Mouse (Mus musculus) T-helper 1 cell (primary cell): ENCODE measurements around the gene Dynlt1f.
"Not testable (repeated sequence)": the region's sequence is repeated elsewhere in the genome, so short reads cannot be mapped to it uniquely, and the experiment has no call there.

Experiments used
- in situ Hi-C: fragments of 300-600 bp; cut with MboI, MseI; formaldehyde crosslinking; loops from one replicate; pipeline ENCODE4 v1.15.1; 2025; ENCODE audit warnings: high pct_unique_total_duplicates

The Dynlt1f gene

DNA sequence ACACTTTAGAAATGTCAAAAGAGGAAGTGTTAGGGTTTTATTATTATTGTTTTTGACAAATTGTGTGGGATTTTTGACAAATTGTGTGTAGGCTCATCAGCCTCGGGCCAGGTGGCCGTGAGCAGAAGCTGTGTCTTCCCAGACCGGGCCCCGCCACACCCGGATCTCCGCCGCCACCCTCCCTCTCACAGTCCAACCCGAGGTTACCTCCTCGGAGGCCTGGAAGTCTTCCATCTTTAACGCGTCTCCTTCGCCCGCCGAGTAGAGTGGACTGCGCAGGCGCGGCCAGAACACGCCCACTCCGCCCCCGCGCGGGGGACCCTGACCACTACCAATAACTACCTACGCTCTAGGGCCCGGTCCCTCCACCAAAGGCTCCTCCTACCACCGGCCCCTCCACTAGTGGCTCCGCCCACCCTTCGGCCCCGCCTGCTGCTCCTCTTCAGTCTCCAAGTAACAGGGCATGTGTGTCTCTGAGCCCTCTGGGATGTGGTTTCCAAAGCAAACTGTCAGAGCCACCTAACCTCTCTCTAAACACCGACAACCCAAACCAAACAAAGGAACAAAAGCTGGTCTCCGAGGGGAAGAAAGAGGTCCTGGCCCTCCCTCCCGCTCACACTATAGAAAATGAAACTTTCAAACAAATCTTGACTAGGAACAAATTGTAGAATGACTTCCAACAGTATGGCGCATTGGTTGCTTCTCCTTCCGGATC, at the start of gene Dynlt1f:
TSS of gene Dynlt1f (minus strand) at position 334 of the 715 bp plus-strand sequence.
- in situ Hi-C loops = loop anchor here (5.0 kb wide), 2 partner anchors 163 to 338 kb away; partner anchors contain the start of gene Dynlt1a

DNA sequence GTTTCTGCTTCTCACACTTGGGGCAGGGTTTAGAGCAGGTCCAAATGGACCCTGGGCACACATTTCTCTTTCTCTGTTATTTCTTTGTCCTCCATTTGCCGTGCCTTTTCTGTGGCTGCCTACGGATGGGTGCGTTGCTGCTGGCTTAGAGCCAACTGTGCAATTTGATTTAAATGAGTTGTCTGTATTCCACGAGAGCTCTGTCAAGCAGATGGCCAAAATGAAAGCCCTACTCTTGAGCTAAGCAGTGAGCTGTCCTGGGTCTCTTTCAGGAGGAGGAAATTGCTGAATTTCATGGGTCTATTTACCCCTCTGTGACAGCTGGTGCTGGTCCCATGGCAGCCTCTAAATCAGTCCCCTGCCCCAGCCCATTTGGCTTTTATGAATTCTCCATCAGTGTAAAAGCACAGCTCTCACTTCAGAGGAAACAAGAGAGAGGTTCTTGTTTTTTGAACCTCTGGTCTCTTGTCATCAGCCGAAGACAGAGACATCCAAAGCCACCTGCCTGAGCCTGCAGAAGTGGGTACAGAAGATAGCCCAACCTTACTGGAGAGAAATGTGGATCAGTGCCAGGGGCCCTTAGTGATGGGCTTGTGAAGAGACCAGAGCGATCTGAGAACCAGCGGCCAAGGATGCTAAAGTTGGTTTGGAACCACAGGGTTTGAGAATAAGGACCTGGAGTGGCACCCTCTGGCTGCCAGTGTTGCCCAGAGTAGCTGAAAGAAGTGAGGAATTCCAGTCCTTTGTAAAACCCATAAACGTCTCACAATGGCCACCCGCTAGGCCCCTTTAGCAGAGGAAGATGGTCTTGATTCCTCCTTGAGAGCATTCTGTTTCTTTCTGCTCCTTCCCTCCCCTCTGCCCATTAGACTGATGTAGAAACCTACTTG, 47.9 kb upstream of the Dynlt1f start:
- in situ Hi-C loops = not testable (repeated sequence)

DNA sequence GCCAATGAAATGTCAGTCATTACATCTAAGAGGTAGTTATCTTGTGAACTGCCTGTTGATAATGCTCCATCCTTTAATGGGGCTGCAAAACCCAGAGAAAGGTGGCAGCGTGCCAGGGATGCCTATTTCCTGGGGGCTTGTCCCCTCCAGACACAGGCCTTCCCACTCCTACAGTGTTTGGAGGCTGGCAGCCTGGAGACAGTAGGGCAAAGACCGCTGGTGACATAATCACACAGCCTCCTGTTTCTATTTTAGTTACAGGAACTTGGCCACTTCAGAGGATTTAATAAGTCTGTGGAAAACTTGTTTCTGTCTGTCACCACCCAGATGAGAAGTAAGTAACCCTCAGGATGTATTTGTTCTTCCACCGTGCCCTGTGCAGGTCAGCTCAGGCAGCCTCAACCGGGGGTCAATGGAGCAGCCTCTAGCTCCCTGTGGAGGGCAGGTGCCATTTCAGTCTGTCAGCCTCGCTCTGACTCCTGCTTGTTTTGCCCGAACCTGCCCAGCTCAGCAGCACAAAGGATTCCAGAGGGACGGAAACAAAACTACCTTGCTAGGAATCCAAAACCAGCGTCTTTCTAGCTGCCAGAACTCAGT, 47.0 kb upstream of the Dynlt1f start:
- in situ Hi-C loops = not testable (repeated sequence)

DNA sequence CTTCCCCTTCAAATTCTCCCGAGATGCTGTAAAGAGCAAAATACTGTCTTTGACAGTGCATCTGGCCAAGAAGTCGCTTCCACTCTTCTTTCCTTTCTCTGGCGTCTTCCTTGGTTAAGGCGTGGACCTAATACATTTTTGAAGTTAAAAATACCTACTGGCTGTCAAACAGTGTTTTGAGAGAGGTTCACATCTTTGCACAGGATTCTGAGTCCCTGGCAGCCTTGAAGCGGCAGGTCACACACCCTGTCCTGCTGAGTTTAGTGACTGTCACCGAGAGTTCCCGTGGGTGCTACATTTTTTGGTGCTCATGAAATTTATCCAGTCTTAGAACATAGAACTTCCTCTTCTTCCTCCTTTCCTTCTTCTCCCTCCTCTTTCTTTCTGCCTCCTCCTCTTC, 44.4 kb upstream of the Dynlt1f start:
- in situ Hi-C loops = not testable (repeated sequence)

DNA sequence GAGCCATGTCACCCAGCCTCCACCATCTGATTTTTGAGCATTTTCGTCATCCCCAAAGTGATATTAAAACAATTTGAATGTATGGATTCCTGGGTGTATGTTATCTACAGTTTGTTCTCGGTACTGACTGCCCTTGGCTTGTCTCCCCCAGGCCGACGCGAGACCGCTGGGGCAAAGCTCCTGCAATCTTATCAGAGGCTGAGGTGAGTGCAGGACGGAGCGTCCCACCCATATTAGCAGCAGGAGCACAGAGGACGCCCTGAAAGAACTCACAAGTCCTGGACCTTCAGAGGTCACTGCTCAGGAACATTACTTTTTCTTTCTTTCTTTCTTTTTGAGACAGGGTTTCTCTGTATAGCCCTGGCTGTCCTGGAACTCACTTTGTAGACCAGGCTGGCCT, 43.8 kb upstream of the Dynlt1f start:
- in situ Hi-C loops = not testable (repeated sequence)

DNA sequence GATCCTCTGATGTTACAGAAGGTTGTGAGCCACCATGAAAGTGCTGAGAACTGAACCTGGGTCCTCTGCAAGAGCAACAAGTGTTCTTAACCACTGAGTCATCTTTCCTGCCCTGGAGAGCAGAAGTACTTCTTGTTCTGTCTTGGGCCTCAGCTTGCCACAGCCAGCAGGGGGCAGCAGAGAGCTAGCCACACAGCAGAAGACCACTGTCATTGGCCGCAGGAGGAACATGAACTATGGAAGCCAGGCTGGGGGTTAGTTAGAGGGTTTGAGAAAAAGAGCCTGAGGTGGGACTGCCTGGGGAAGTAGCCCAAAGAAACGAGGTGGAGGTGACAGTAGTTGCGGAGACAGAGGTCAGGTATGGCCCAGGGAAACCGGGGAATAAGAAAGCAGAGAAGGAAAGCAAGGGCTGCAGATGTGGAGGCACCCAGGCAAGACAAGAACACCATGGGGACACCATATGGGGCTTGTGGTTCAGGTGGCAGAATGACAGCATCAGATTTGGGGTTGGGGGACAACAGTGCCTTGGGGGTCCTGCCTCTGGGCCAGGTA, 41.6 kb upstream of the Dynlt1f start:
- in situ Hi-C loops = not testable (repeated sequence)

DNA sequence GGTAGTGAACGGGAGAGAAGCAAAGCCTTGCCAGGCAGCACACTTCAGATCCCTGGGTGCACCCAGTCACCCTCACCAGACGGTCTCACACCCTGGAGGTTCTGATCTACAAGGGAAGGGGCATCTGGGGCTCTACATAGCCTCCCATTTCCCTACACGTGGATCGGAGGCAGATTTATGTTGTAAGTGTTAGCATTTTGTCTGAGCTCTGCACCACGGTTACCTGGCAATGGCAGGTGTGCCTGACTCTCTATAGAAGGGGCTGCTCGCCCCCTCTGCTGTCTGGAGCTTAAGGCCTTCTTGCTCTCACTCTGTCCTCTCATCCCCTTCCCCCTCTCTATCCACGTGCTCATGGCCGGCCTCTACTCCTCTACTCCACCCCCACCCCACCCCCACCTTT, 40.8 kb upstream of the Dynlt1f start:
- in situ Hi-C loops = not testable (repeated sequence)

DNA sequence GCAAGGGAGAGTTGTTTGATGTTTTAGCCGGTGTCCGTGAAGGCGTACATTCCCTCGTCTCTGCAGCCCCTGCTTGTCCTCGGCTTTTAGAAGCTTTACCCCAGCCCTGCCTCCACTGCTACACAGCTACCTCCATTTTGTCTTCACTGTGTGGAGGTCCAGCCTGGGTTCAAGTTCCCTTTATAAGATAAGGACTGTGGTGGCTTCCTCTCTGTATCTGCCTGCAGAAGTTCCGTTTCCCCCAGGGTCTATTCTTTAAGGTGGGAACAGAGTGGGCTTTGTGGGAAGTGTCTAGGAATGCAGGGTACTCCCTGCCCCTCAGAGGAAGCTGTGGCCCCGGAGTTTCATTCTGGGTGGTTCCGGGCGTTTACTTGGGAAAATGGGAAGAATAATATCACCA, 40.0 kb upstream of the Dynlt1f start:
- in situ Hi-C loops = not testable (repeated sequence)

DNA sequence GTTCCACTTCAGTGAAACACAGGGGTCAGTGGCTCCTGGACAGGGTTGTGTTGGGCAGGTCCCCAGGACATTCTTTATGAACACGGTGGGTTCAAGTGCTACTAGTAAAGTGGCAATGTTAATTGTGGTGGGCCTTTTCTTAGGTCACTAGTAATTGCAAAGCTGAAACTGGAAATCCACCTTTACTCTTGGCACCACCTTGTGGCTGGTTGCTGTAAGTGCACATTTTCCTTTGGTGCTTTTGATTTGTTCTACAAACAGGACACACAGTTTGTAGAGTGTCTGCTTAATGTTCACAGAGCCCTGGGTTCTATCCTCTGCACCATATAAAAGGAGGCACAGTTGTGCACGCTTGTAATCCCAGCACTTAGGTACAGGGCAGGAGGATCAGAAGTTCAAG, 35.9 kb upstream of the Dynlt1f start:
- in situ Hi-C loops = not testable (repeated sequence)

DNA sequence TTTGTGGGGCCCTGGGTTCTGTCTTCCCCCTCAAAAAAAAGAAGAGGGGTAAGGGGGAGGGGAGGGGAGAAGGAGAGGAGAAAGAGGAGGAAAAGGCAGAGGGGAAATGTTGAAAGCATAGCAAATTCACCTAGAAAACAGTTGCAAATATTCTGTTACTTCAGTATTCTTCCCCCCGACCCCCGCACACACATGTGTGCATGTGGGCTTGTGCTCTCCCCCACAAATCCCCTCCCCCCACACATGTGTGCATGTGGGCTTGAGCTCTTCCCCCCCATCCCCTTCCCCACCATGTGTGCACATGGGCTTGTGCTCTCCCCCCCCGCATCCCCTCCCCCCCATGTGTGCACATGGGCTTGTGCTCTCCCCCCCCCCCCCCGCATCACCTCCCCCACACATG, 33.6 kb upstream of the Dynlt1f start:
- in situ Hi-C loops = not testable (repeated sequence)

DNA sequence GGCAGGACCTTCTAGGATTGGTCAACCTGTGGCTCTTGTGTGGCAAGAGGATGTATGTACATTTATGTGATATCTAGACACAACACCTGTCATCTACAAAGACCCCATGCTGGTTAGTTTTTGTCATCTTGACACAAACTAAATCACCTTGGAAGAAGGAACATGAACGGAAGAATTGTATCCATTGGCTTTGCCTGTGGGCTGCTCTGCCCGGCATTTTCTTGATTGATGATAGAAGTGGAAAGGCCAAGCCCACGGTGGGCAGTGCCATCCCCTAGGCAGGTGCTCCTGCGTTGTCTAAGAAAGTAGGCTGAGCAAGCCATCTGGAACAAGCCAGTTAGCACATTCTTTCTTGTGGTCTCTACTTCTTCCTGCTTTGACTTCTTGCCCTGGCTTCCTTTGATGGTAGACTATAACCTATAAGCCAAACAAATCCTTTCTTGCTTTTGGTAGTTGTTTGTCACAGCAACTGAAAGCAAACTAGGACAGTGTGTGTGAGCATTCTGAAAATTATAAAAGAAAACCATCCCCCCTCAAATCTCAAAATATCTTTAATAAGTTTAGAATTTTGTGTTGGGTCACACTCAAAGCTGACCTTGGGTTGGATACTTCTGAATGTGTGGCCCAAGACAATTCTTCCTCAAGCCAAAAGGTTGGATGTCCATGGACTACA, 30.7 kb upstream of the Dynlt1f start:
- in situ Hi-C loops = not testable (repeated sequence)

DNA sequence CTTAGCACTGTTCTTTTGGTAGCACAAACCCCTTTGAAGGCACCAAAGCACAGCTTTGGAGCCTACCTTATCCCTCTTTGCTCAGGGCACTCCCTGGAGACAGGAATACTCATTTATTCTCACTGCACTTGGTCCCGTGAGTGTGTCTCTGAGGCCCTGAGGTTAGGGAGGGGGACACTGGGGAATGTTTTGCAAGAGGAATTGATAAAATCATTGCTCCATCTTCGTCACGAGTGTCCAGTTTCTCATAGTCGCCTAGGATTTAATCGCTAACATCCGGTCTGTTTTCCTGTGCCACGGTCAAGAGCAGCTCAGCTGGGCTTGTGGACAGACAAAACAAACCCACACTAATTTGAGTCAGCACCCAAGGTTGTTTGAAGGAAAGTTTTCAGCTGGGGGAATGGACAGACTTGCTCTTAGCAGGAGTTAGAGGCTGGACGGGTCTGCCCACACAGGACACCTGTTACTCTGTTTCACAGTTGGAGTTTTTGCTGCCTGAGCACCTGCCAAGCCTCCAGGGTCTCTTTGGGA, 29.7 kb upstream of the Dynlt1f start:
- in situ Hi-C loops = not testable (repeated sequence)

DNA sequence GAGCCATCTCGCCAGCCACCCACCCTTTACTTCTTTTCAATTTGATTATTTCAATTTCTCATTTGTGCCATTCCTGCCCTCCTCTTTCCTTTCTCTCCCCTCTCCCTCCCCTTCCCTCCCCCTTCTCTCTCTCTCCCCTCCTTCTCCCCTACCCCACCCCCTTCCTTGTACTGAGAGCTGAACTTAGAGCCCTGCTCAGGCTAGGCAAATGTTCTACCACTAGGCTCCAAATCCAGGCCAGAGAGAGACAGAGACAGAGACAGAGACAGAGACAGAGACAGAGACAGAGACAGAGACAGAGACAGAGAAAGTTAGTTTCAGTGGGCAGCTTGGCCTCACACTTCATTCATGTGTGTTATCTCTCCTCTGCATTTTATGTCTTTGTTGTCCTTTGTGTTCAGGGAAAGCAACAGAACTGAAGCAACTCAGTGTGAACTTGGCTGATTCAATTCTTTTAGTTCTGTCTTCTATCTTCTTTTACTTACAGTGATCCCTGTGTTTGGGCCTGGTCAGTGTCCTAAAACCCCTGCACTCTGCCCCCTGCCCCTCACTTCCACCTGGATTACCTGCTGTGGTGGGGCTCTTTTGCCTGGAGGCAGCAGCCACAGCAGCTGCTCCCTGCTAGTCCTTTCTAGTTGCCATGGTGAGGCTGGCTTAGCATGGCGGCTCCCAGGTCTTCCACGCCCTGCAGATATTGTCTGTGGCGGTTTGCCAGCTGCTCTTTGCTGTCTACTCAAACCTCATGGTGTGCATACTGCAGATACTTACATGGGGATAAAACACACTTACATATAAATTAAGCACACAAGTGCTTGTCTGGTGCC, 29.0 kb upstream of the Dynlt1f start:
- in situ Hi-C loops = loop anchor here (5.0 kb wide), 2 partner anchors 117 to 282 kb away; no protein-coding TSS in a partner anchor

DNA sequence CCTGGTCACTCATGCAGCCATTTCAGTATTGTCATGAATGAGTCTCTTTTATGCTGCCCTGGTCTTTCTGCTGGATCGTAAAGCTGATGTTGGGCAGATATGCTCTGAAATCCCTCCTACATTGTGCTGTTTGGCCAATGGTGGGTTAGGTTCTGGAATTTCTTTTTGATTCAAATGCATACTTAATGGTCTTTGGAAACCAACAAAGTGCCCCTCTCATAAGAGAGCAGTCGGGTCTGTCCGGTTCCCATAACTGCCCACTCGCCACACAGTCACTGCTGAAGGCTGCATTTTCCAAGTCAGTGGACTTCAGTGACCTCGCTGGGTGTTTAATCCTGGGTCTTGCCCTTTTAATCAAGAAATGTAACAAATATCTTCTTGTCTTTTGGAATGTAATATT, 28.0 kb upstream of the Dynlt1f start:
- in situ Hi-C loops = loop anchor here (5.0 kb wide), 2 partner anchors 116 to 281 kb away; no protein-coding TSS in a partner anchor

DNA sequence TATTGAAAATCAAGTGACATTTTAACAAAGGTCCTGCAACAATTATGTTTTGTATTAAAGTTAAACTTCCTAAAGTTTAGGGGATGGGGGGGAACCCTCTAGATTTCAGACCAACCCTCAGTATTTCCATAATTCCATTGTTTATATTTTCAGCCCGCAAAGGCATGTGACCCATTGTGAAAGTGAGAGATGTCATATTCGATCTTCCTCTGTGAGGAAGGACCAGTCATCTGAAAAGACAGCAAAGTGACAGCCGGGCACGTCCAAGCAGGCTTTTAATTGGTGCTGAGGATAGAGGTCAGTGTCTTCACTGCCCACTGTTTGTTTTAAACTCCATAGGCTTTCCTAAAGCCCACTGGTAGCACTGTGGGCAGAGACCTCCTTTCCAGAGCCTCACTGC, 26.0 kb upstream of the Dynlt1f start:
- in situ Hi-C loops = loop anchor here (5.0 kb wide), 2 partner anchors 114 to 279 kb away; no protein-coding TSS in a partner anchor

DNA sequence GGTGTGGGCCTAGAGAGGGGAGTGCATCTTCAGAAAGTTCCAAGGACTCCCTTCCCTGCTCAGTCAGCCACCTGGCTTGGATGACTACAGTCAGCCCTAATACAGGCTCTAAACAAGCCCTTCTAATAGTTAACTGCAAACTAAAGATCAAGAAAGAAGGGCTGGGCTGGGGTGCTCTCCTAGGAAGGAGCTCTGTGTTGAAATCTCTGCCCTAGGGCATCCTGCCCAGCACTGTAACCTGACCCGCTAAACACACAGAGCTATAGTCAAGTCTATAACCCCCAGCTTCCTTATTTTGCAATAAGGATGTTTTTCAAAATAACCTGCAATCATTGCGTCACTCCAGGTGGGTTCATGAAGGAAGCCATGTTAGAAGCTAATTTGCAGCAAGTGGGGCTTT, 22.4 kb upstream of the Dynlt1f start:
- in situ Hi-C loops = not testable (repeated sequence)

DNA sequence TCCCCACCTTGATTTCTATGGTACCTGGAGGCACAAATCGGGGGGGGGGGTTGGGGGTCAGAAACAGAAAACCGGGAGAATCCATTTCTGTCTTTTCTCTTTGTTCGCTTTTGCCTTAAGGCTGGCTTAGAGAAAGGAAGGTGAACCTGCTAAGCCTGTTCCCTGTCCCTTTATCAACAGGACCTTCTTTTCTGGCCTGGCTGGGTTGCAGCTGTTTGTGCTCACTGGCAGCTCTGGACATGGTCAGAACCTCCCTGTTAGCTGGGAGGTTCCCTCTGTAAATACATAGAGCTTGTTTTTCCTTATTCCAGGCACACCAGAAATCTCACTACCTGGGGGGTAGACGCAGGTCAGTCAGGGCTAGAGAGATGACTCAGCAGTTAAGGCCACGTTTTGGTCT, 18.6 kb upstream of the Dynlt1f start:
- in situ Hi-C loops = not testable (repeated sequence)

DNA sequence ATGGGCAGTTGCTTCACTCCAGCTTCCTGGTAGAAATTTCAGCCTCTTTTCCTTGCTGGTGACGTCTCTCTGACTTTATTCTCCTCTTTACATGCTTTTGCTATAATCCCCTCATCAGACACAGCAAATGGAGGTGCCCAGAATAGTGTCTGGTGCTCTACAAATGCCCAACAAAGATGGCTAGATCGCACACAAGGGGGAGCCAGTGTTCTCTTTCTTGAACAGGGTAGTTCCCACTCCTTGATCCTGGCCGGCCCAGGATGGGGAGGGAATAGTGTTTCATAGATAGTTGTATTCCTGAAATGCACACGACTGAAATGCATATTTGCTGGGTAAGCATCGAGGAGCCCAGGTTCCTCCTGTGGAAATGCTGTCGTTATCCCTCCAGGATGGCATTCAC, 12.8 kb upstream of the Dynlt1f start:
- in situ Hi-C loops = loop anchor here (5.0 kb wide), 1 partner anchor 81 kb away; no protein-coding TSS in a partner anchor

DNA sequence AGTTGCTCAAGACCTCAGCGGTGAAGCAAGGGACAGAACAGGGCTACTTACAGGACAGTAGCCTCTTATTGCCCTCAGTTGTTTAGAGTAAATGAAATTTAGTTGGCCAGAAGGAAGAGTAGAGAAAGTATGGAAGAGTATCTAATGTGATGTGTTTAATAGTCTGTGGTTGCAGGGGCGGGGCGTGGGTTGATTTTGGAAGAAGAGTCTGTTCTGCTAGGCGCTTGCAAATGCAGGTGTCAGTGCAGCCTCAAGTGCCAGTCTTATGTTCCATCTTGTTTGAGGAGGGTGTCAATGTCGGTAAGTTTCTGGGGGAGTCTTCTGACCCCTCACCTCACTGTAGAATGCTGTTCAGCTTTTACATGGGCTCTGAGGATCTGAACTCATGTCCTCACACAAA, 9.7 kb upstream of the Dynlt1f start:
- in situ Hi-C loops = loop anchor here (5.0 kb wide), 1 partner anchor 78 kb away; no protein-coding TSS in a partner anchor

DNA sequence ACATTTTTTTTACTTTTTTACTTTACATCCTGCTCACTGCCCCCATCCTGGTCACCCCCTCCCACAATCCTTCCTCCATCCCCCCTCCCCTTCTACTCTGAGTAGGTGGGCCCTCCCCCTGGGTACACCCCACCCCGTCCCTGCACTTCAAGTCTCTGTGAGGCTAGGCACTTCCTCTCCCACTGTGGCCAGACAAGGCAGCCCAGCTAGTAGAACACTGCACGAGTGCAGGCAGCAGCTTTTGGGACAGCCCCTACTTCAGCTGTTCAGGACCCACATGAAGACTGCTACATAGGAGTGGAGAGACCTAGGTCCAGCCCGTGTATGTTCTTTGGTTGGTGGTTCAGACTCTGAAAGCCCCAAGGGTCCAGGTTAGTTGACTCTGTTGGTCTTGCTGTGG, 7.1 kb upstream of the Dynlt1f start:
- in situ Hi-C loops = loop anchor here (5.0 kb wide), 1 partner anchor 241 kb away; no protein-coding TSS in a partner anchor
